Mouse (Mus musculus) mature B cell (primary cell): ENCODE results near the gene Rnf181.

Experiments
- in situ Hi-C: fragments of 300-500 bp; cut with MboI; formaldehyde crosslinking; loops from 2 replicates; pipeline ENCODE4 v1.14.3; 2019

Rnf181 gene

GRCm38 (mm10) chr6:72359891-72360598, 6.7 kb downstream of the Rnf181 start:
- in situ Hi-C loops = no loop called here

- in situ Hi-C loops = no loop called here
Measured at GRCm38 (mm10) chr6:72359343-72359742, 7.4 kb downstream of the Rnf181 start.

GRCm38 (mm10) chr6:72358086-72358764, 8.5 kb downstream of the Rnf181 start:
- in situ Hi-C loops = no loop called here

- in situ Hi-C loops = no loop called here
Measured at GRCm38 (mm10) chr6:72357164-72358079, 9.3 kb downstream of the Rnf181 start.

- in situ Hi-C loops = no loop called here
Measured at GRCm38 (mm10) chr6:72356001-72356532, 10.7 kb downstream of the Rnf181 start.

GRCm38 (mm10) chr6:72355066-72355911, 11.5 kb downstream of the Rnf181 start, which contains the start of gene Tmem150a:
Gene Tmem150a, plus strand, starts transcription at chr6:72355447.
- in situ Hi-C loops = no loop called here

- in situ Hi-C loops = no loop called here
Measured at GRCm38 (mm10) chr6:72354025-72354424, 12.7 kb downstream of the Rnf181 start.

- in situ Hi-C loops = no loop called here
Measured at GRCm38 (mm10) chr6:72352636-72353405, 13.9 kb downstream of the Rnf181 start.

- in situ Hi-C loops = no loop called here
Measured at GRCm38 (mm10) chr6:72350214-72350613, 16.5 kb downstream of the Rnf181 start.

GRCm38 (mm10) chr6:72348411-72348810, 18.3 kb downstream of the Rnf181 start:
- in situ Hi-C loops = no loop called here

GRCm38 (mm10) chr6:72347166-72347941, 19.4 kb downstream of the Rnf181 start, which contains the start of gene 0610030E20Rik:
Gene 0610030E20Rik, plus strand, starts transcription at chr6:72347317.
- in situ Hi-C loops = no loop called here

- in situ Hi-C loops = no loop called here
Measured at GRCm38 (mm10) chr6:72346261-72346660, 20.5 kb downstream of the Rnf181 start.

- in situ Hi-C loops = no loop called here
Measured at GRCm38 (mm10) chr6:72345633-72346032, 21.1 kb downstream of the Rnf181 start.

- in situ Hi-C loops = no loop called here
Measured at GRCm38 (mm10) chr6:72345074-72345567, 21.6 kb downstream of the Rnf181 start, which contains the start of gene Usp39. Gene Usp39, minus strand, starts transcription at chr6:72345184.

- in situ Hi-C loops = no loop called here
Measured at GRCm38 (mm10) chr6:72344396-72345073, 22.2 kb downstream of the Rnf181 start.

GRCm38 (mm10) chr6:72340481-72340880, 26.3 kb downstream of the Rnf181 start:
- in situ Hi-C loops = no loop called here

- in situ Hi-C loops = no loop called here
Measured at GRCm38 (mm10) chr6:72333111-72333510, 33.6 kb downstream of the Rnf181 start.

GRCm38 (mm10) chr6:72330133-72330532, 36.6 kb downstream of the Rnf181 start:
- in situ Hi-C loops = no loop called here

GRCm38 (mm10) chr6:72329019-72329418, 37.7 kb downstream of the Rnf181 start:
- in situ Hi-C loops = no loop called here
